Mouse (Mus musculus): ENCODE data around the gene Ccnb2.
"Not testable (repeated sequence)": the region's sequence is repeated elsewhere in the genome, so short reads cannot be mapped to it uniquely, and the experiment has no call there.

Gene Ccnb2

GRCm38 (mm10) chr9:70421257-70422056 lies at the start of gene Ccnb2:
Gene Ccnb2 (minus strand): TSS chr9:70421547.
- CTCF ChIA-PET = interaction anchor here (0.6 kb wide), 1 partner anchor 416 kb away, joined by 13 read pairs; no protein-coding TSS in a partner anchor

- CTCF ChIA-PET = not testable (repeated sequence)
Observed at GRCm38 (mm10) chr9:70463091-70463490, 41.7 kb upstream of the Ccnb2 start.

GRCm38 (mm10) chr9:70452371-70452770 lies 31.0 kb upstream of the Ccnb2 start:
- CTCF ChIA-PET = no interaction called here

- CTCF ChIA-PET = interaction anchor here (0.6 to 0.7 kb wide), 2 partner anchors 50 to 475 kb away, joined by 6 read pairs; no protein-coding TSS in a partner anchor
Observed at GRCm38 (mm10) chr9:70449072-70449471, 27.7 kb upstream of the Ccnb2 start.

GRCm38 (mm10) chr9:70439959-70440358 lies 18.6 kb upstream of the Ccnb2 start:
- CTCF ChIA-PET = no interaction called here

GRCm38 (mm10) chr9:70422661-70423060 lies 1.3 kb upstream of the Ccnb2 start:
- CTCF ChIA-PET = no interaction called here

- CTCF ChIA-PET = no interaction called here
Observed at GRCm38 (mm10) chr9:70416412-70416811, 4.9 kb downstream of the Ccnb2 start.

- CTCF ChIA-PET = no interaction called here
Observed at GRCm38 (mm10) chr9:70413038-70413437, 8.3 kb downstream of the Ccnb2 start.

- CTCF ChIA-PET = interaction anchor here (0.6 kb wide), 1 partner anchor 18 kb away, joined by 3 read pairs; no protein-coding TSS in a partner anchor
Observed at GRCm38 (mm10) chr9:70410668-70411067, 10.7 kb downstream of the Ccnb2 start.

GRCm38 (mm10) chr9:70409743-70410142 lies 11.6 kb downstream of the Ccnb2 start:
- CTCF ChIA-PET = no interaction called here

- CTCF ChIA-PET = interaction anchor here (0.7 kb wide), 1 partner anchor 684 kb away, joined by 3 read pairs; no protein-coding TSS in a partner anchor
Observed at GRCm38 (mm10) chr9:70408791-70409190, 12.6 kb downstream of the Ccnb2 start.

- CTCF ChIA-PET = interaction anchor here (0.6 kb wide), 1 partner anchor 55 kb away, joined by 3 read pairs; no protein-coding TSS in a partner anchor
Observed at GRCm38 (mm10) chr9:70406596-70406995, 14.8 kb downstream of the Ccnb2 start.

GRCm38 (mm10) chr9:70401937-70402539 lies 19.3 kb downstream of the Ccnb2 start:
- CTCF ChIA-PET = interaction anchor here (0.7 kb wide), 1 partner anchor 46 kb away, joined by 3 read pairs; no protein-coding TSS in a partner anchor

GRCm38 (mm10) chr9:70396083-70396482 lies 25.3 kb downstream of the Ccnb2 start:
- CTCF ChIA-PET = no interaction called here

GRCm38 (mm10) chr9:70395617-70396016 lies 25.7 kb downstream of the Ccnb2 start:
- CTCF ChIA-PET = interaction anchor here (0.7 kb wide), 1 partner anchor 680 kb away, joined by 5 read pairs; no protein-coding TSS in a partner anchor

GRCm38 (mm10) chr9:70392563-70392907 lies 28.8 kb downstream of the Ccnb2 start:
- CTCF ChIA-PET = interaction anchor here (0.7 kb wide), 1 partner anchor 18 kb away, joined by 3 read pairs; no protein-coding TSS in a partner anchor

GRCm38 (mm10) chr9:70391660-70392562 lies 29.4 kb downstream of the Ccnb2 start:
- CTCF ChIA-PET = no interaction called here

GRCm38 (mm10) chr9:70391042-70391441 lies 30.3 kb downstream of the Ccnb2 start:
- CTCF ChIA-PET = no interaction called here

GRCm38 (mm10) chr9:70389548-70389947 lies 31.8 kb downstream of the Ccnb2 start:
- CTCF ChIA-PET = no interaction called here

- CTCF ChIA-PET = no interaction called here
Observed at GRCm38 (mm10) chr9:70387410-70388119, 33.8 kb downstream of the Ccnb2 start.

Measured in spleen, embryonic (tissue).